Mouse (Mus musculus) hindbrain, embryonic 10.5 days (tissue): ENCODE results near the gene Exoc4. TPM values are rescaled to one million over a fixed set of nuclear protein-coding genes. Genes with fewer than 3 reads are reported as not detected.

Experiments used
- DNase-seq: peaks from one replicate; pipeline ENCODE4 v3.0.0-alpha.2; 2017; ENCODE audit warnings: low spot score
- H3K27ac ChIP-seq: fragments of 300-500 bp; sonication (generic); 2 replicates; pipeline ENCODE4 v1.5.1; 2016; ENCODE audit warnings: mild to moderate bottlenecking, moderate library complexity
- H3K27me3 ChIP-seq: fragments of 300-500 bp; sonication (generic); 2 replicates; pipeline ENCODE4 v1.6.1; 2016; ENCODE audit warnings: mild to moderate bottlenecking; ENCODE audit not compliant: poor library complexity, insufficient read depth, severe bottlenecking
- H3K36me3 ChIP-seq: fragments of 300-500 bp; sonication (generic); 2 replicates; pipeline ENCODE4 v1.6.1; 2016; ENCODE audit warnings: mild to moderate bottlenecking, moderate library complexity
- H3K4me1 ChIP-seq: fragments of 300-500 bp; sonication (generic); replicated peaks from 2 replicates; pipeline ENCODE4 v1.6.1; 2016; ENCODE audit warnings: mild to moderate bottlenecking
- H3K4me3 ChIP-seq: fragments of 300-500 bp; sonication (generic); 2 replicates; pipeline ENCODE4 v1.5.1; 2016; ENCODE audit warnings: mild to moderate bottlenecking, moderate library complexity
- H3K9me3 ChIP-seq: fragments of 300-500 bp; sonication (generic); 2 replicates; pipeline ENCODE4 v1.6.1; 2016; ENCODE audit warnings: mild to moderate bottlenecking, moderate library complexity
- WGBS: fragments of 180-500 bp; shearing (Covaris S2); methylation state at CpG from one replicate; pipeline ENCODE4 v1.1.7; 2016; 5-methylcytosine and 5-hydroxymethylcytosine counted together
- polyA plus RNA-seq: library from polyadenylated mRNA; unstranded; fragments of >200 nt; fragmentation: Nextera tagmentation; extraction: Ambion mirVana; gene quantifications from 2 replicates; pipeline ENCODE4 v1.2.1, GENCODE M21; 2016

Gene Exoc4
- polyA plus RNA-seq, 1 experiment from 2014 or later, result 35.9 TPM

- H3K4me3 ChIP-seq, result no peak overlapping the region
- H3K4me1 ChIP-seq, result peaks cover 39% of the 10 kb centered on the region
- H3K27me3 ChIP-seq, result no peaks in the 10 kb centered on the region
- H3K27ac ChIP-seq, result no peak overlapping the region
- WGBS, result 71% methylated on average over 1 of the region's 1 CpGs
- H3K36me3 ChIP-seq, result no peaks in the 10 kb centered on the region
- H3K9me3 ChIP-seq, result no peaks in the 10 kb centered on the region
- DNase-seq, result no peak
These were observed 622.4 kb downstream of the Exoc4 start for GRCm38 (mm10) chr6:33871286-33871685.

- H3K4me3 ChIP-seq, result no peak overlapping the region
- H3K9me3 ChIP-seq, result no peaks in the 10 kb centered on the region
- no peak for DNase-seq
- H3K27me3 ChIP-seq, result no peaks in the 10 kb centered on the region
- H3K4me1 ChIP-seq, result peaks cover 39% of the 10 kb centered on the region
- WGBS, result 10% methylated on average over 1 of the region's 1 CpGs
- H3K36me3 ChIP-seq, result no peaks in the 10 kb centered on the region
- H3K27ac ChIP-seq, result no peak overlapping the region; the same call in 1 of the 2 replicates
These were observed 623.3 kb downstream of the Exoc4 start for GRCm38 (mm10) chr6:33872192-33872591.

GRCm38 (mm10) chr6:33873000-33873399, 624.1 kb downstream of the Exoc4 start:
- DNase-seq, result no peak
- Histone ChIP-seq H3K36me3 (no peaks in the 10 kb centered on the region), H3K4me1 (peaks cover 39% of the 10 kb centered on the region), H3K27me3 (no peaks in the 10 kb centered on the region), H3K27ac (no peak overlapping the region), H3K4me3 (no peak overlapping the region), H3K9me3 (no peaks in the 10 kb centered on the region)
- WGBS, result 86% methylated on average over 5 of the region's 5 CpGs

- DNase-seq, result peak; percentile 5
- Histone ChIP-seq H3K9me3 (no peaks in the 10 kb centered on the region), H3K27ac (peak overlapping the region; percentile 4; the same call in 1 of the 2 replicates), H3K4me1 (peaks cover 39% of the 10 kb centered on the region), H3K36me3 (no peaks in the 10 kb centered on the region), H3K27me3 (no peaks in the 10 kb centered on the region), H3K4me3 (no peak overlapping the region)
- 67% methylated on average over 8 of the region's 8 CpGs for WGBS
These were observed 625.6 kb downstream of the Exoc4 start for GRCm38 (mm10) chr6:33874291-33875014.

GRCm38 (mm10) chr6:33884141-33884683, 635.3 kb downstream of the Exoc4 start:
- Histone ChIP-seq H3K4me1 (no peaks in the 10 kb centered on the region), H3K27me3 (no peaks in the 10 kb centered on the region), H3K4me3 (no peak overlapping the region), H3K9me3 (no peaks in the 10 kb centered on the region), H3K27ac (no peak overlapping the region), H3K36me3 (no peaks in the 10 kb centered on the region)
- DNase-seq, result no peak
- WGBS, result 89% methylated on average over 9 of the region's 9 CpGs

GRCm38 (mm10) chr6:33886941-33887340, 638.1 kb downstream of the Exoc4 start:
- no peak overlapping the region for H3K4me3 ChIP-seq
- no peaks in the 10 kb centered on the region for H3K36me3 ChIP-seq
- no peaks in the 10 kb centered on the region for H3K9me3 ChIP-seq
- no peaks in the 10 kb centered on the region for H3K4me1 ChIP-seq
- H3K27ac ChIP-seq, result no peak overlapping the region
- WGBS, result 94% methylated on average over 2 of the region's 2 CpGs
- no peak for DNase-seq
- no peaks in the 10 kb centered on the region for H3K27me3 ChIP-seq

GRCm38 (mm10) chr6:33890926-33891325, 642.0 kb downstream of the Exoc4 start:
- Histone ChIP-seq H3K4me3 (no peak overlapping the region), H3K27ac (no peak overlapping the region), H3K36me3 (no peaks in the 10 kb centered on the region), H3K9me3 (no peaks in the 10 kb centered on the region), H3K4me1 (no peaks in the 10 kb centered on the region), H3K27me3 (no peaks in the 10 kb centered on the region)
- no peak for DNase-seq
- 85% methylated on average over 1 of the region's 1 CpGs for WGBS

GRCm38 (mm10) chr6:33892142-33892541, 643.3 kb downstream of the Exoc4 start:
- WGBS, result 66% methylated on average over 2 of the region's 2 CpGs
- no peak overlapping the region for H3K27ac ChIP-seq
- no peaks in the 10 kb centered on the region for H3K9me3 ChIP-seq
- no peak overlapping the region for H3K4me3 ChIP-seq
- H3K4me1 ChIP-seq, result no peaks in the 10 kb centered on the region
- DNase-seq, result no peak
- H3K36me3 ChIP-seq, result no peaks in the 10 kb centered on the region
- H3K27me3 ChIP-seq, result no peaks in the 10 kb centered on the region

- 90% methylated on average over 5 of the region's 5 CpGs for WGBS
- Histone ChIP-seq H3K4me1 (no peaks in the 10 kb centered on the region), H3K27ac (no peak overlapping the region), H3K9me3 (no peaks in the 10 kb centered on the region), H3K27me3 (no peaks in the 10 kb centered on the region), H3K4me3 (no peak overlapping the region), H3K36me3 (no peaks in the 10 kb centered on the region)
- DNase-seq, result no peak
These were observed 651.1 kb downstream of the Exoc4 start for GRCm38 (mm10) chr6:33899973-33900372.

GRCm38 (mm10) chr6:33900615-33901014, 651.7 kb downstream of the Exoc4 start:
- DNase-seq, result no peak
- Histone ChIP-seq H3K4me3 (no peak overlapping the region), H3K27ac (no peak overlapping the region), H3K9me3 (no peaks in the 10 kb centered on the region), H3K36me3 (no peaks in the 10 kb centered on the region), H3K4me1 (no peaks in the 10 kb centered on the region), H3K27me3 (no peaks in the 10 kb centered on the region)
- 76% methylated on average over 4 of the region's 4 CpGs for WGBS

GRCm38 (mm10) chr6:33905099-33905498, 656.2 kb downstream of the Exoc4 start:
- Histone ChIP-seq H3K4me3 (no peak overlapping the region), H3K4me1 (no peaks in the 10 kb centered on the region), H3K27ac (no peak overlapping the region), H3K27me3 (no peaks in the 10 kb centered on the region), H3K9me3 (no peaks in the 10 kb centered on the region), H3K36me3 (no peaks in the 10 kb centered on the region)
- WGBS, result 79% methylated on average over 1 of the region's 1 CpGs
- DNase-seq, result no peak

GRCm38 (mm10) chr6:33910671-33911070, 661.8 kb downstream of the Exoc4 start:
- no peaks in the 10 kb centered on the region for H3K9me3 ChIP-seq

GRCm38 (mm10) chr6:33913072-33913471, 664.2 kb downstream of the Exoc4 start:
- Histone ChIP-seq H3K36me3 (no peaks in the 10 kb centered on the region), H3K9me3 (no peaks in the 10 kb centered on the region), H3K4me1 (no peaks in the 10 kb centered on the region), H3K27me3 (no peaks in the 10 kb centered on the region), H3K4me3 (no peak overlapping the region), H3K27ac (no peak overlapping the region)
- 80% methylated on average over 5 of the region's 5 CpGs for WGBS
- DNase-seq, result no peak

More at GRCm38 (mm10) chr6:33910671-33911070, 661.8 kb downstream of the Exoc4 start:
- WGBS, result 87% methylated on average over 3 of the region's 3 CpGs
- Histone ChIP-seq H3K4me1 (no peaks in the 10 kb centered on the region), H3K4me3 (no peak overlapping the region), H3K36me3 (no peaks in the 10 kb centered on the region), H3K27me3 (no peaks in the 10 kb centered on the region), H3K27ac (no peak overlapping the region)
- no peak for DNase-seq
